Mouse (Mus musculus): Measurements from ENCODE around the gene Nrarp.
A peak's percentile ranks its signal among the peaks of the same experiment; 100 is the strongest.

The Nrarp gene

GRCm38 (mm10) chr2:25174866-25175689, 5.5 kb upstream of the Nrarp start:
- peak in 1 of 2 experiments; percentile 67 for DNase-seq

DNA sequence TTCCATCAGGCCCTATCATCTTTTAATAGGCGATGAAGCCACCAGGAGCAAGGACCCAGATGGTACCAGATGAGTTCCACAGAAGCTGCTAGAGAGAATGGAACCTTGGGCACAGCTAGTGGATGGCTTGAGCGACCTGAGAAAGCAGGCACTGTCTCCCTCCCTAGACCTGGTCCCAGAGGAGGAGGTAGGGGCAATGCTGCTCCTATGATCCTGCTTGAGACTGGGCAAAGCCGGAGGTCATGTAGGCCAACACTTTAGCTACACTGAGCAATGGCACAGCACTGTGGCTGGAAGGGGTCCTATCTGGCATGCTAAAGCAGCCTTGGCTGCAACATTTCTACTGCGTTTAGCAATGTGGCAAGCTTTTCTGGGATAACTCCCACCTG, 4.9 kb upstream of the Nrarp start:
- no peak for DNase-seq

- DNase-seq = peak; percentile 5 to 39
Observed at GRCm38 (mm10) chr2:25176573-25176972, 4.0 kb upstream of the Nrarp start.

DNA sequence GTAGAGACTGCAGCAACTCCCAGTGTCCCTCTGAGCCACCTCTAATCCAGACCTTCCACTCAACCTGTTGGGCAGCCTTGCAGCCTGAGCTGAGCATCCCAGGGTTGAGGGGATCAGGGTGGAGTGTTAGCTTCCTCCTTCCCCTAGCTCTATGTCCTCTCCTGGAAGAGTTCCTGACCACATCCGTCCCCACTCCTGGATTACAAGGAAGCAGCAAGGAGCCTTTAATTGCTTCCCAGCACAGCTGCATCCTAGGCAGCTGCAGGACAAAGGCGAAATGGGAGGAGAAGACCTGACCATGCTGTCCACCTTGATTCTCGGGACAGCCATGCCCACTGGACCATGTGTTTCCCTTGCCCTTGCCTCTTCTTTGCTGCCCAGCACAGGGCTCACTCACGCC, 3.5 kb upstream of the Nrarp start:
- peak; percentile 16 to 41 for DNase-seq

GRCm38 (mm10) chr2:25177685-25178084, 2.9 kb upstream of the Nrarp start:
- DNase-seq = peak; percentile 87 to 92

DNA sequence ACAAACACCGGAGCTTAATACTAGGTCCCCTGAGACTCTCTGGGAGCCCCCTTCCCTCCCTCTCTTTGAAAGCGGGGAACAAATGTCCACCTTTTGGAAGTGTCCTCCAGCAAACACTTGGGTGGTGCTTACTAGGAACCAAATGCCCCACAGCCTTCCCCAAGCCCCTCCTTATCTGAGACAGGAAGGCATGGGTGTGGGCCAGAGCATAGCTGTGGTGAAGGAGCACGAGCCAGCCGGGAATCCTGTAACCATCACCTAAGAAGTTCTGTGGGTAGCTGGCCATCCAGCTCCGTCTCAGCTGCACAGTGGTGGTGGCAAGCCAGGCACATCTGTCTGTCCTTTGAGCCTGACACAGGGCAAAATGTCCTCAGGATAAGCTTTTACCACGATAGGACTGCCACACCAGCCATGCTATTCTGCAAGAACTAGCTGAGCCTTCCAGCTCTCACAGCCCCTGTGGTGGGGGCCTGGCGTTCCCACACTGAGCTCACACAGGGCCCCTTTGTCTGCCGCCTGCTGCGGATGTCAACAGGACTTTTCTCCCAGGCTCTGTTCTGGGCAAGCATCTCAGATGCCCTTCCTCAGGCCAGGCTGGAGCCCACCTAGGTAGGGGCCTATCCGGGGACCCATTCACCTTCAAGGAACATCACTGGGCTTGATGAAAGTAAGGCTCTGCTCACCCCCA, 2.1 kb upstream of the Nrarp start:
- DNase-seq = peak; percentile 13 to 42

- DNase-seq = peak in 1 of 2 experiments; percentile 7
Observed at GRCm38 (mm10) chr2:25179566-25180217, 866 bp upstream of the Nrarp start.

- DNase-seq = peak; percentile 66 to 75
Observed at GRCm38 (mm10) chr2:25180973-25181890, 674 bp downstream of the Nrarp start.

GRCm38 (mm10) chr2:25181891-25182397, 1.4 kb downstream of the Nrarp start:
- peak in 1 of 2 experiments; percentile 48 for DNase-seq

GRCm38 (mm10) chr2:25182664-25183063, 2.1 kb downstream of the Nrarp start:
- no peak for DNase-seq

GRCm38 (mm10) chr2:25183336-25183735, 2.8 kb downstream of the Nrarp start:
- DNase-seq = no peak

- DNase-seq = no peak
Observed at GRCm38 (mm10) chr2:25184496-25184895, 3.9 kb downstream of the Nrarp start.

- DNase-seq = peak; percentile 78 to 86
Observed at GRCm38 (mm10) chr2:25185625-25186574, 5.3 kb downstream of the Nrarp start.

GRCm38 (mm10) chr2:25186575-25186930, 6.0 kb downstream of the Nrarp start:
- no peak for DNase-seq

DNA sequence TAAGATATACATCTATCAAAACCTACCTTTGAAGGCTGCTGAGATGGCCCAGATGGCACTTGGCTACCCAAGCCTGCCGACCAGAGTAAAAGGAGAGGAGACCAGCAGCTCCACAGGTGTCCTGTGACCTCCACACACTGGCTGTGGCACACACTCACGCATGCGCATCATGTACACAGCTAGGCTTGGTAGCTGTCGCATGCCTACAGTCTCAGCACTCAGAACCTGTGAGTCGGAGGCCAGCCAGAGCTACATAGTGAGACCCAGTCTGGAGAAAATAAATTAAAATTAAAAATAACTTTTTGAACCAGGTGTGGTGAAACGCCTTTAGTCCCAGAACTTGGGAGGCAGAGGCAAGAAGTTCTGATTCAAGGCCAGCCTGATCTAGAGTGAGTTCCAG, 7.3 kb downstream of the Nrarp start:
- DNase-seq = no peak

GRCm38 (mm10) chr2:25193330-25193770, 12.8 kb downstream of the Nrarp start:
- peak; percentile 88 to 91 for DNase-seq

DNA sequence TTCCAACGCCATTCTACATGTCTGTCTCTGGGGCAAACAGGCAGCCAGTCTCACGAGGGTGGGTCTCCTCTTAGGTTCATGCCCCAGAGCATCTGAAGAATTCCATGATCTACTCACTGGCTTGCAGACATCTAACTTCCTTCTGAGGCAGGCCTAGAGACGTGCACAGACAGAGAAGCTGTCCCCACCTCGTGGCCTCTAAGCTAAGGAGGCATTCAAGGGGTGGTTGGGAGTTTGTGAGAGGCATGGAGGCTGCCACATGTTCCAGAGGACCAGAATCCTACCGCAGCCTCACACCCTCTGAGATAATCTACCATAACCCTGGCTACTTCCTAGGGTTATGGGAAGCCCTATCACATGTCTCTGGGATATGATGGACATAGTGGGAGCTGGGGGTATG, 13.4 kb downstream of the Nrarp start:
- DNase-seq = no peak

- DNase-seq = peak in 1 of 2 experiments; percentile 29
Observed at GRCm38 (mm10) chr2:25194486-25195171, 14.1 kb downstream of the Nrarp start.

- DNase-seq = peak; percentile 69 to 80
Observed at GRCm38 (mm10) chr2:25195211-25196156, 14.9 kb downstream of the Nrarp start.

All from kidney, postnatal 4 days (tissue).